ENCODE assay signal across 8 mouse cellular contexts in genomic region chr14:30671986-30672312, GRCm38 (mm10). TPM values are rescaled to one million over a fixed set of nuclear protein-coding genes. Genes with fewer than 3 reads are reported as not detected.
A peak's percentile ranks its signal among the peaks of the same experiment; 100 is the strongest.
DNase-seq lines count a peak whose midpoint lies in the region; ATAC-seq lines count a peak whose summit lies in the region.

No protein-coding gene starts in this region.

- no peaks in the 10 kb centered on the region for H3K9me3 ChIP-seq in intestine, embryonic 14.5 days (ENCODE audit: control insufficient read depth, low read length)

- ATAC-seq in intestine, embryonic 14.5 days (replicated peaks; ENCODE audit: low FRiP score, low TSS enrichment, low read depth) = peak; percentile 86

- intact Hi-C loops in gastrocnemius, postnatal 14 days (cut with DNase I; ENCODE audit: low total_unique reads) = loop anchor here (1.0 kb wide), 1 partner anchor 81 kb away; no protein-coding TSS in a partner anchor
- intact Hi-C loops in left cerebral cortex, postnatal 14 days (cut with DNase I) = loop anchor here (1.0 kb wide), 1 partner anchor 81 kb away; no protein-coding TSS in a partner anchor

- no peak overlapping the region for H3K9ac ChIP-seq in intestine, embryonic 14.5 days (ENCODE audit: low read length)

- no peak overlapping the region for H3K4me3 ChIP-seq in intestine, embryonic 14.5 days (ENCODE audit: low read depth, low read length)

- no peaks in the 10 kb centered on the region for H3K27me3 ChIP-seq in intestine, embryonic 14.5 days (replicated peaks; ENCODE audit: control insufficient read depth, insufficient read depth, low read length)

- peak; percentile 88 for DNase-seq in adipocyte (ENCODE audit: low spot score)
- DNase-seq in embryo, embryonic 10 days (ENCODE audit: low spot score) = peak; percentile 92
- DNase-seq in gastrocnemius, postnatal 14 days = peak; percentile 82
- DNase-seq in intestine, embryonic 14.5 days (ENCODE audit: low spot score) = peak; percentile 97
- DNase-seq in left cerebral cortex, postnatal 14 days (ENCODE audit: low spot score in 2 of 2) = peak; percentile 95
- DNase-seq in mesoderm, embryonic 11.5 days (ENCODE audit: low read depth, low spot score) = peak; percentile 89
- peak; percentile 76 to 81 for DNase-seq in right cerebral cortex, postnatal 36 days (ENCODE audit: low spot score in 2 of 2)
- peak; percentile 75 to 90 for DNase-seq in urinary bladder, postnatal 4 days (ENCODE audit: low spot score in 2 of 2)

- 8% methylated on average over 3 of the region's 3 CpGs for WGBS in intestine, embryonic 14.5 days

- H3K4me2 ChIP-seq in intestine, embryonic 14.5 days (ENCODE audit: low read length) = no peak overlapping the region

- H3K4me1 ChIP-seq in intestine, embryonic 14.5 days (replicated peaks; ENCODE audit: control insufficient read depth, insufficient read depth, low read length) = no peaks in the 10 kb centered on the region

- H3K36me3 ChIP-seq in intestine, embryonic 14.5 days (ENCODE audit: control insufficient read depth, insufficient read depth, low read length) = peaks cover 63% of the 10 kb centered on the region

- no peak overlapping the region for H3K27ac ChIP-seq in intestine, embryonic 14.5 days (ENCODE audit: low read depth)

RNA-seq across cellular contexts. Expression of gene Rft1, which starts 17.8 kb away (rescaled TPM):
- total RNA-seq in gastrocnemius, postnatal 14 days (2021) = 1 to 10 TPM; 5.5 to 6.7 TPM
- 15.7 and 16.6 TPM in 2 replicates for polyA plus RNA-seq in intestine, embryonic 14.5 days (2014; fragmentation: Nextera tagmentation; extraction: Ambion mirVana)
- total RNA-seq in left cerebral cortex, postnatal 14 days (2021) = 10 to 100 TPM; 11.0 to 12.4 TPM

RNA-seq across cellular contexts. Expression of gene Sfmbt1, which starts 42.7 kb away (rescaled TPM):
- total RNA-seq in gastrocnemius, postnatal 14 days (2021) = 1 to 10 TPM; 7.4 to 7.9 TPM
- 12.6 and 14.9 TPM in 2 replicates for polyA plus RNA-seq in intestine, embryonic 14.5 days (2014; fragmentation: Nextera tagmentation; extraction: Ambion mirVana)
- 10 to 100 TPM; 26.0 to 29.9 TPM for total RNA-seq in left cerebral cortex, postnatal 14 days (2021)

RNA-seq across cellular contexts. Expression of gene Prkcd, which starts 45.9 kb away (rescaled TPM):
- total RNA-seq in gastrocnemius, postnatal 14 days (2021) = 1 to 10 TPM; 7.8 to 9.1 TPM
- polyA plus RNA-seq in intestine, embryonic 14.5 days (2014; fragmentation: Nextera tagmentation; extraction: Ambion mirVana) = 43.2 and 46.5 TPM in 2 replicates
- 10 to 100 TPM; 12.5 to 15.7 TPM for total RNA-seq in left cerebral cortex, postnatal 14 days (2021)
